Mouse (Mus musculus) frontal cortex, adult 2 months (tissue): ENCODE results near the gene Npw. TPM values are rescaled to one million over a fixed set of nuclear protein-coding genes. Genes with fewer than 3 reads are reported as not detected.

Experiments
- DNase-seq, 2 experiments: peaks; one replicate each; pipeline ENCODE4 v3.0.0; 2022; ENCODE audit warnings: low spot score in 1 of 2; ENCODE audit errors: extremely low spot score in 1 of 2
- polyA plus RNA-seq: library from polyadenylated mRNA; depleted of rRNA; stranded (reverse); fragments of >200 nt; gene quantifications from 2 replicates; pipeline ENCODE4 v1.2.3, GENCODE M21; 2012; rRNA removed

The Npw gene
- 0.65 TPM in 1 of 2 replicates, not detected in the other for polyA plus RNA-seq

GRCm38 (mm10) chr17:24658017-24658758, at the start of gene Npw:
Gene Npw, minus strand, starts transcription at chr17:24658457.
- no peak for DNase-seq

- DNase-seq, result no peak
Measured at GRCm38 (mm10) chr17:24707801-24708425, 49.7 kb upstream of the Npw start.

GRCm38 (mm10) chr17:24706982-24707800, 48.9 kb upstream of the Npw start, which contains the start of gene Tbl3:
Gene Tbl3, minus strand, starts transcription at chr17:24707660.
- DNase-seq, result peak; percentile 88 to 97

GRCm38 (mm10) chr17:24705821-24706220, 47.6 kb upstream of the Npw start:
- no peak for DNase-seq

GRCm38 (mm10) chr17:24701251-24701650, 43.0 kb upstream of the Npw start:
- no peak for DNase-seq

GRCm38 (mm10) chr17:24699473-24699872, 41.2 kb upstream of the Npw start:
- no peak for DNase-seq

- no peak for DNase-seq
Measured at GRCm38 (mm10) chr17:24698715-24699114, 40.5 kb upstream of the Npw start.

- no peak for DNase-seq
Measured at GRCm38 (mm10) chr17:24697985-24698384, 39.7 kb upstream of the Npw start.

GRCm38 (mm10) chr17:24696011-24696697, 37.9 kb upstream of the Npw start, which contains the start of the genes Gfer and Noxo1:
Gene Gfer, minus strand, starts transcription at chr17:24696156.
Gene Noxo1, plus strand, starts transcription at chr17:24696234.
- peak; percentile 42 to 78 for DNase-seq

GRCm38 (mm10) chr17:24695326-24696010, 37.2 kb upstream of the Npw start:
- no peak for DNase-seq

- no peak for DNase-seq
Measured at GRCm38 (mm10) chr17:24692385-24692784, 34.1 kb upstream of the Npw start.

- DNase-seq, result peak in 1 of 2 experiments; percentile 53
Measured at GRCm38 (mm10) chr17:24689251-24690081, 31.2 kb upstream of the Npw start, which contains the start of gene Syngr3. Gene Syngr3, minus strand, starts transcription at chr17:24689955.

- no peak for DNase-seq
Measured at GRCm38 (mm10) chr17:24687599-24687998, 29.3 kb upstream of the Npw start.

- no peak for DNase-seq
Measured at GRCm38 (mm10) chr17:24687146-24687595, 28.9 kb upstream of the Npw start.

GRCm38 (mm10) chr17:24686514-24686913, 28.3 kb upstream of the Npw start:
- DNase-seq, result no peak

- DNase-seq, result no peak
Measured at GRCm38 (mm10) chr17:24677500-24678080, 19.3 kb upstream of the Npw start.

- no peak for DNase-seq
Measured at GRCm38 (mm10) chr17:24676877-24677276, 18.6 kb upstream of the Npw start.

- peak in 1 of 2 experiments; percentile 79 for DNase-seq
Measured at GRCm38 (mm10) chr17:24676187-24676586, 17.9 kb upstream of the Npw start.
